Mouse (Mus musculus) liver, postnatal 0 days (tissue): ENCODE measurements at regions not wholly inside any gene's neighbourhood (a gene's known extent, or its start where the extent isn't known, plus 50 kb on each side); places are given as distances from the start of the nearest gene placed in this dataset.

ENCODE experiments used
- CTCF ChIP-seq: sonication (generic); IDR thresholded peaks from 2 replicates; pipeline ENCODE4 v1.5.1; 2016; ENCODE audit warnings: antibody characterized with exemption, low read depth
- EP300 ChIP-seq: IDR thresholded peaks from 2 replicates; pipeline ENCODE4 v1.6.1; 2016; ENCODE audit warnings: antibody characterized with exemption, low read depth, mild to moderate bottlenecking

DNA sequence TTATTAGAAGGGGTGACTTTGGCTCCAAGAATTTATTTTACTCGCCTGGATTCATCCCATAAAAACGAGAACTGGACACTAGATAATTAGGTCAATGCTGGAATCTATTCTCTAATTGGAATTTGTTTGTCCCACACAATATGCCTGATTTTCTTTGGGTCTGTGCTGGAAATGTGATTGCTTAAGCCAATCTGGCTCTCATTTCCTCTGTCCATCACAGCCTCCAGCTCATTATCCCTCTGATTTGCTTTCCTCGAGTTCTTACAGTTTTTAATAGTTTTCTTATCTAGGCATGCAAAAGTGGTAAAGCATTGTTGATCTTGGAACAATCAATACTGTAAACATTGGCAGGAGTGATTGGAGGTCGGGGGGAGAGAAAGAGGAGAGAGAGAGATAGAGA, 453.9 kb upstream of the Slc30a5 start:
- TF ChIP-seq CTCF (no peak), EP300 (no peak)
